Mouse (Mus musculus): ENCODE measurements around the gene Steap4. TPM values are rescaled to one million over a fixed set of nuclear protein-coding genes. Genes with fewer than 3 reads are reported as not detected.
A peak's percentile ranks its signal among the peaks of the same experiment; 100 is the strongest.

The Steap4 gene
- total RNA-seq (2021) = 10 to 100 TPM; 24.6 to 29.3 TPM
- 23.4 and 44.8 TPM in 2 replicates for polyA plus RNA-seq (2012; rRNA removed)
- long read RNA-seq, transcript Steap4-201 (5 exons, 3,155 nt) = major isoform, 43 of 47 reads
- long read RNA-seq, partial matches to known transcripts = 3 of 47 reads
- long read RNA-seq, other reads (novel, unspliced or antisense) = 1 of 47 reads

DNA sequence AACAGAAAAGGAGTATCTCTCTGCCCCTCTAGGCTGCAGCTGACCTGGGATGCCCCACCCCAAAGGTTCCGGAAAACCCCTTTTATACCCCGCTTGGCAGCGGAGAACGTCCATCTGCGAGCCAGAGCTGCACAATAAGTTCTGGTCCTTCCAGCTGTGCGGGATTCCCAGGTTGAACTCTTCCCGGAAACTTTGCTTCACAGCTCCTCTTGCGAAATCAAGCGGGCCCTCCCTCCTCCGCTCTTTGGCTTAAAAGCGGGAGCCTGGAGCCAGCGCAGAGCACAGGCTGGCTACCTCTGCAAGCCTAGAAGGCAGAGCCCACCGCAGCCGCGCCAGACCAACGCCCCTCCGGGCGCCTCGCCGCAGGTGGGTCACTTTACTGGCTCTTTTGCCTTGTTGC lies at the start of gene Steap4:
TSS of gene Steap4 (plus strand) at position 282 of the 400 bp plus-strand sequence.
- Histone ChIP-seq H3K4me3 (peak within 1 kb of the TSS; percentile 31), H3K27ac (peak within 1 kb of the TSS; percentile 33), H3K27me3 (ENCODE audit: control insufficient read depth, insufficient read depth, low read length) (no peaks in the 10 kb centered on the region), H3K36me3 (ENCODE audit: control insufficient read depth, insufficient read depth, low read length) (peaks cover 2% of the 10 kb centered on the region; the same call in 1 of the 2 replicates), H3K79me2 (replicated peaks; ENCODE audit: control insufficient read depth, insufficient read depth, low read length) (no peaks in the 10 kb centered on the region), H3K9ac (ENCODE audit: low read depth, low read length) (peak within 1 kb of the TSS; percentile 53), H3K4me1 (ENCODE audit: control insufficient read depth, insufficient read depth, low read length) (peaks cover 1% of the 10 kb centered on the region; the same call in 1 of the 2 replicates)
- intact Hi-C loops (cut with DNase I) = loop anchor here (5.0 kb wide), 1 partner anchor 43 kb away; no protein-coding TSS in a partner anchor
- TF ChIP-seq EP300 (IDR thresholded peaks at IDR 0.05; ENCODE audit: insufficient read depth, low read depth, low read length) = 0 out of 2 replicates have a peak, but pooled peaks have one; percentile 38
- no peak for TF ChIP-seq CTCF (IDR thresholded peaks at IDR 0.05)
- TF ChIP-seq POLR2A (IDR thresholded peaks at IDR 0.05; ENCODE audit: insufficient read depth, low read depth, low read length) = peak; percentile 49
- WGBS = 6% methylated on average over 20 of the region's 20 CpGs
- DNase-seq = peak; percentile 80 to 83

DNA sequence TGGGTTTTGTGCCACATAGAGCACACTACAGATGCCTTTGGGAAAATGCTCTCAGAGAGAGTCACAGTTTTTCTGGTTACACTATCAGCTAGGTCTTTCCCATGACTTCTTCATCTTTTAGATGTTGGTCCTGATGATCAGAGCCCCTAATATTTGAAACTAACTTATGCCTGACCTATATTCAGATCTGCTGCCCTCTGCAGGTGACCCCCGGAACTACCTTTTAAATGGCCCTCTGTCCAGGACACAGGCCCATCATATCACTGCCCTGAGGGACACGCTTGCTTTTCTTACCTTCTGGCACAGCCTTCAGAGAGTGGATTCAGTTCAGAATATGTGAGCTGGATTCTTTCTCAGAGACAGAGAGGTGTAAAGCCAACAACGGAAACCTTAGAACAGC lies 48.3 kb upstream of the Steap4 start:
- TF ChIP-seq CTCF (IDR thresholded peaks at IDR 0.05) = peak; percentile 32
- no peak for TF ChIP-seq POLR2A (IDR thresholded peaks at IDR 0.05; ENCODE audit: insufficient read depth, low read depth, low read length)
- TF ChIP-seq EP300 (IDR thresholded peaks at IDR 0.05; ENCODE audit: insufficient read depth, low read depth, low read length) = no peak
- Histone ChIP-seq H3K9ac (ENCODE audit: low read depth, low read length) (no peak overlapping the region), H3K36me3 (ENCODE audit: control insufficient read depth, insufficient read depth, low read length) (no peaks in the 10 kb centered on the region), H3K4me1 (ENCODE audit: control insufficient read depth, insufficient read depth, low read length) (no peaks in the 10 kb centered on the region), H3K27me3 (ENCODE audit: control insufficient read depth, insufficient read depth, low read length) (no peaks in the 10 kb centered on the region), H3K4me3 (no peak overlapping the region), H3K27ac (peak overlapping the region; percentile 37), H3K79me2 (replicated peaks; ENCODE audit: control insufficient read depth, insufficient read depth, low read length) (no peaks in the 10 kb centered on the region)
- intact Hi-C loops (cut with DNase I) = no loop called here
- DNase-seq = no peak
- 55% methylated on average over 3 of the region's 3 CpGs for WGBS

DNA sequence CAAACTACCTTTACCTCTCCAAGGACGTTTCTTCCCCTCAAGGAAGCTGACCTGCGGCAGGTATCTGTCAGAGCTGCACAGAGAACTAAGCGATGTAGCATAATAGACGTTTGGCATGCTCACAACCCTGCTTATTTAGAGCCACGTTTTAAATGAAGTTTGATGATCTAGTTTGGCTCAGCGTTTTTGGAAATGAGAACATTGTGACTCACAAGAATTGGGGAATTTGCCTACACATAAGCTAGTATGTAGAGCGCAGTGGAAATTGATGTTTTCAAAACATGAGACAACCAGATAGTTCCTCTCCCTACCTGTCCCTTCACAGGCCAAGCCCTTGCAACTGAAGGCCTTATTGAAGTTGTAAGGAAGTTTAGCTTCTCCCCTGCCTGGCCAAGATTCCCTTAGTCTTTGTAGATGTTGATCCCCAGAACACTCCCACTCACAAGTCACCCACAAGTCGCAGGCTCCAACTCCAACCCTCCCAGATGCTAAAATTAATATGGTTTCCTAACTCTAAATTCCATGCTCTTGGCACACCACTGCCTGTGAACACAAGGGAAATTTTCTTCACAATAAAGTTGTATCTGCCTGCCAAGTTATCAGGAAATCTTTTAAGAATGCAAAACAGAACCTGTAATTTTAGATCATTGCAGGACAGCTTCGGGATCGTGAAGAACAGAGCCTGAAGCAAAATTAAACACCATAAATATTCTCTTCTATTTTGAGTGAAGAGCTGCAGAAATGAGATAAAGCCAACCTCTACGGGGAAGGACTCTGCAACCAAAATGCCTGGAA lies 42.6 kb upstream of the Steap4 start:
- Histone ChIP-seq H3K36me3 (ENCODE audit: control insufficient read depth, insufficient read depth, low read length) (no peaks in the 10 kb centered on the region), H3K4me3 (no peak overlapping the region), H3K27ac (peak overlapping the region; percentile 20; the same call in 1 of the 2 replicates), H3K4me1 (ENCODE audit: control insufficient read depth, insufficient read depth, low read length) (peaks cover 1% of the 10 kb centered on the region; the same call in 1 of the 2 replicates), H3K79me2 (replicated peaks; ENCODE audit: control insufficient read depth, insufficient read depth, low read length) (no peaks in the 10 kb centered on the region), H3K27me3 (ENCODE audit: control insufficient read depth, insufficient read depth, low read length) (no peaks in the 10 kb centered on the region), H3K9ac (ENCODE audit: low read depth, low read length) (no peak overlapping the region)
- DNase-seq = no peak
- no peak for TF ChIP-seq EP300 (IDR thresholded peaks at IDR 0.05; ENCODE audit: insufficient read depth, low read depth, low read length)
- TF ChIP-seq CTCF (IDR thresholded peaks at IDR 0.05) = no peak
- TF ChIP-seq POLR2A (IDR thresholded peaks at IDR 0.05; ENCODE audit: insufficient read depth, low read depth, low read length) = no peak
- WGBS = 66% methylated on average over 11 of the region's 11 CpGs
- intact Hi-C loops (cut with DNase I) = loop anchor here (5.0 kb wide), 1 partner anchor 45 kb away; the partner anchor contains the start of gene Steap4

DNA sequence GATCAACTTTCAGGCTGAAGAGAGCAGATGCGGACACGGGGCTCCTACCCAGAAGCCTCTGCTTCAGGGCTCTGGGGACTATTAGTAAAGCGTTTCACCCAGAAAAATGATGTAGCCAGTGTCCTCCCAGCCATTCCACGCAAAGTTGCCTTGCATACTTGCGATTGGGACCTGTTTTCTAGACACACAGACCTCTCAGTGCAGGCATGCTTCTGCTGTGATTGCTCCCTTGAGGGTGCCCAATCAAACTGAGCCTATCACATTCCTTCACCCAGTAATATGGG lies 42.0 kb upstream of the Steap4 start:
- Histone ChIP-seq H3K79me2 (replicated peaks; ENCODE audit: control insufficient read depth, insufficient read depth, low read length) (no peaks in the 10 kb centered on the region), H3K27ac (no peak overlapping the region; the same call in 1 of the 2 replicates), H3K4me3 (no peak overlapping the region), H3K9ac (ENCODE audit: low read depth, low read length) (no peak overlapping the region), H3K36me3 (ENCODE audit: control insufficient read depth, insufficient read depth, low read length) (no peaks in the 10 kb centered on the region), H3K4me1 (ENCODE audit: control insufficient read depth, insufficient read depth, low read length) (peaks cover 1% of the 10 kb centered on the region; the same call in 1 of the 2 replicates), H3K27me3 (ENCODE audit: control insufficient read depth, insufficient read depth, low read length) (no peaks in the 10 kb centered on the region)
- TF ChIP-seq CTCF (IDR thresholded peaks at IDR 0.05) (no peak), POLR2A (IDR thresholded peaks at IDR 0.05; ENCODE audit: insufficient read depth, low read depth, low read length) (no peak), EP300 (IDR thresholded peaks at IDR 0.05; ENCODE audit: insufficient read depth, low read depth, low read length) (no peak)
- DNase-seq = no peak
- intact Hi-C loops (cut with DNase I) = loop anchor here (5.0 kb wide), 1 partner anchor 44 kb away; the partner anchor contains the start of gene Steap4
- 70% methylated on average over 5 of the region's 5 CpGs for WGBS

DNA sequence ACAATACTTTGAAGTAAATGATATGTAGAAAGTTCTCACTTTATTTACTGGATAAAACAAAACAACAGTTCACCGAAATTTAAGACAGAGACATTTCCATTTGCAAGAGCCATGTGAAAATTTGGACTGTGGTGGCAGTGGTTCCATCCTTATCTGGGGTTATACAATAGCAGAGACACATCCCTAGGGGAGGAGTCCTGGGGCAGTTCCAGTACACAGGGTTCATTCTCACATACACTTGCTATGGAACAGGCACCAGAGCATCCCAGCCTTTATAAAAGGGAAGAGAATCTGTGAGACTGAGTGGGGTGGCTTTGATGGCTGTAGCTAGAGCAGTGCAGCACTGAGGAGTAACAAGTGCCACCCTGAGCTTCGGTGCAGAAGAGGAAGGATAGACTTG lies 40.6 kb upstream of the Steap4 start:
- Histone ChIP-seq H3K36me3 (ENCODE audit: control insufficient read depth, insufficient read depth, low read length) (no peaks in the 10 kb centered on the region), H3K79me2 (replicated peaks; ENCODE audit: control insufficient read depth, insufficient read depth, low read length) (no peaks in the 10 kb centered on the region), H3K27ac (no peak overlapping the region), H3K4me3 (no peak overlapping the region), H3K27me3 (ENCODE audit: control insufficient read depth, insufficient read depth, low read length) (no peaks in the 10 kb centered on the region), H3K4me1 (ENCODE audit: control insufficient read depth, insufficient read depth, low read length) (peaks cover 1% of the 10 kb centered on the region; the same call in 1 of the 2 replicates), H3K9ac (ENCODE audit: low read depth, low read length) (no peak overlapping the region)
- TF ChIP-seq POLR2A (IDR thresholded peaks at IDR 0.05; ENCODE audit: insufficient read depth, low read depth, low read length) = no peak
- no peak for TF ChIP-seq CTCF (IDR thresholded peaks at IDR 0.05)
- no peak for TF ChIP-seq EP300 (IDR thresholded peaks at IDR 0.05; ENCODE audit: insufficient read depth, low read depth, low read length)
- DNase-seq = no peak
- intact Hi-C loops (cut with DNase I) = loop anchor here (5.0 kb wide), 1 partner anchor 43 kb away; the partner anchor contains the start of gene Steap4
- WGBS = 47% methylated on average over 2 of the region's 2 CpGs

Measured in heart, adult 2 months (tissue).